Mouse (Mus musculus): ENCODE measurements around the gene Samd9l.
"Not testable (repeated sequence)": the region's sequence is repeated elsewhere in the genome, so short reads cannot be mapped to it uniquely, and the experiment has no call there.

Gene Samd9l

DNA sequence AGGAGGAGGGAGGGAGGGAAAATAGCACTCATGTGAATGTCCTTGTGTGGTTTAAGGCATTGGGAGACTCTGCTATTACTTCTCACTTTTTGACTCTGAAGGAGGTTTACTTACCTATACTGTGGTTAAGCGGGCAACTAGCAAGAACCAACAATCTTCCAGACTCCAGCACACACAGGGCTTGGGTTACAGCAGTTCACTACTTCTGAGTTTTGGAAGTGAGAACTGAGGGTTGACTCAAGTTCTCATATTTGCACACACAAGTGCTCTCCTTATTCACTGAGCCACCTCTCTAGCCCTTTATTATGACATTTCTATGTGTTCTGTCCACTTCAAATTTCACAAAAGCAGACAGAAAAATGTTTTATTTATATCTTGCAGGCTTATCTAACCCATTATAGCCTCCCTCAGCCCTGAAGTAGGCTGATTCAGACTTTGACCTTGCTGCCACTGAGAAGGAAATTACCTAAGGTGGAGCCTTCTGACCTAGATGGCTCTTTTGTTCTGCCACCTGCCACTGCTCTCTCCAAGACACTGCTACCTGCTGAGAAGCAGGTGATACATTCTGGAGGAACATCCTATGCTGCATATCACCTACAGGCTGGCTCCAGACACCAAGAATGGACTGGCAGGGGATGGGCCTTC is 55.6 kb downstream of the Samd9l start:
- DNase-seq (ENCODE audit: low read depth, low spot score), result peak; percentile 3

DNA sequence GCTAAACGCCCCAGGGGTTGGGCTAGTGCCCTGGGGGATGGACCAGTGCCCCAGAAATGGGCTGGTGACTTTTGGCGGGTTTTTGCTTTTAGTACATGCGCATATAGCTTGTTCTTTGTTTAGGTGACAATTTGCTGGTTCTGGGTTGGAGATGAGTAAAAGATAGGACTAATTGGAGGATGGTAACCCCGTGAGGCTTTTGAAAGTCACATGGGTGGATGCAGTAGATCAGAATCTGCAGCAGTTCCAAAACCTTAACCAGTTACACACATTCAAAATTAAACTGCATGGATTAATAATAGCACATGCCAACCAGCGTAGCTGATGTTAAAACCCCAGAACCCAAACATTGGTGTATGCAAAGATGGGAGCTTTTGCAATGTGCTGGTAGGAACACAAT is 57.9 kb downstream of the Samd9l start:
- peak; percentile 26 for DNase-seq (ENCODE audit: low read depth, low spot score)

DNA sequence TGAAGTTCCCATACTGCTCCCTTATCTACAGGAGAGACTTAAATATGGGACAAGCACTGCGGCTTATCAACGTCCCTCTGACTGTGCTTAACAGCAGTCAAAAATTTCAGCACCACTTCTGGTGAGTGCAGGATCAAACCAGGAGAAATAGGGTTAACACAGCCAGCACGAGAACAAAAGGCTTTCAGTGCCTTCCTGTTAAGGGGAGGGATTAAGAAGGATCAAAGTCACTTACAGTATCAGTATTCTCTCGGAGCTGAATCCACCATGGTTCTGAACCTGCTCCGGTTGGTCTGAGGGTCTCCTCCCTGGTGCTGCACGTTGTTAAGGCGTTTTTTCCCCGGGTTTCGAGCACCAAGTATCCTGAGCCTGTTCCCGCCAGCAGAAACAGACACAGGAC is 58.4 kb downstream of the Samd9l start:
- DNase-seq (ENCODE audit: low read depth, low spot score), result peak; percentile 26

DNA sequence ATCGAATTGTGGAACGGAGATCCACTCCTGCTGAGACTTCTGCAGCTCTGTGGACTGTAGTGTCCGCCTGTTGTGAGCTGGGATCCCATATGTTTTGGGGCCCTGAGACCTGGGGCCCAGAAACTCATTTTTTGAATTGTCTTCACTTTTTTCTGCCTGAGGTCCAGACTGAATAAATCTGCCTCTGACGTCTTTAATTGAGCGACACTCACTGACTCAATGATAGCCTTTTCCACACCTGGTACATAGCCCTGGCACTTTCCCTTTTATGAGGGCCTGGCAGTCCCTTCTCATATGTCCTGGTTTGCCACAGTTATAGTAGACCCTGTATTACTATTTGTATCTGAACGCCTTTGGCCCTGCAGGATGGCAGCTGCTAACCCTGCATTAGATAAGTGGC is 60.2 kb downstream of the Samd9l start:
- DNase-seq (ENCODE audit: low read depth, low spot score), result not testable (repeated sequence)
